Mouse (Mus musculus): ENCODE data around the gene Slc22a7. TPM values are rescaled to one million over a fixed set of nuclear protein-coding genes. Genes with fewer than 3 reads are reported as not detected.
A peak's percentile ranks its signal among the peaks of the same experiment; 100 is the strongest.

Slc22a7 gene
- polyA plus RNA-seq, 1 experiment from 2014 or later: 0.15 TPM

DNA sequence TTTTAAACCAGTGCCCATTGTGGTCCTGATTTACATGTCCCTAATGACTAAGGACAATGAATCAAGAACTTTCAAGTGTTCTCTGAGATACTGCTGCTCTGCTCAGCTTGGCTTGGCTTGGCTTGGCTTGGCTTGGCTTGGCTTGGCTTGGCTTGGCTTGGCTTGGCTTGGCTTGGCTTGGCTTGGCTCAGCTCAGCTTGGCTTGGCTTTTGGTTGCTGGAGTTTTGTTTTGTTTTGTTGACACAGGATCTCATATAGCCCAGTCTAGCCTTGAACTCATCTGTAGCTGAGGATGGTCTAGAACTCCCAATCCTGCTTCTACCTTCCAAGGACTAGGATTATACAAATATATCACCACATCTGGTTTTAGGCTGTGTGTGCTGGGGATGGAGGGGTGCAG, 11.8 kb downstream of the Slc22a7 start:
- Histone ChIP-seq H3K9me3 (no peaks in the 10 kb centered on the region), H3K27me3 (ENCODE audit: insufficient read depth, poor library complexity, severe bottlenecking) (peaks cover 21% of the 10 kb centered on the region), H3K4me3 (no peak overlapping the region), H3K27ac (no peak overlapping the region), H3K4me1 (peaks cover 12% of the 10 kb centered on the region), H3K36me3 (0 out of 2 replicates have a peak, but pooled peaks cover 2% of the 10 kb centered on the region)
- no peak for DNase-seq (ENCODE audit: low spot score)

DNA sequence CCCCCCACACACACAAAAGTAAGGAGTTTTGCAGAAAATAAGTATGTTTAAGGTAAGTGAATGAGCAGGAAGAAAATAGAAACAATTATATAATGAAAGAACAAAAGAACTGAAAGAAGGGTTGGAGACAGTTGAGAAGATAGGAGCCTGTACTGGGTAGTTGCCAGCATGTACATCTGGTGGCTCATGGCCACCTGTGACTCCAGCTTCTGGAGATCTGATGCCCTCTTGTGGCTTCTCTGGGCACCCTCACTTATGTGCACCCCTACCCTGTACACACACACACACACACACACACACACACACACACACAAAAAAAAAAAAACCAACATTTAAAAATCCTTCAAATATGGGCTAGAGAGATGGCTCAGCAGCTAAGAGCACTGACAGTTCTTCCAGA, 18.5 kb downstream of the Slc22a7 start:
- H3K27me3 ChIP-seq (ENCODE audit: insufficient read depth, poor library complexity, severe bottlenecking): no peaks in the 10 kb centered on the region
- DNase-seq (ENCODE audit: low spot score): no peak
- no peak overlapping the region for H3K27ac ChIP-seq
- H3K9me3 ChIP-seq: no peaks in the 10 kb centered on the region
- no peaks in the 10 kb centered on the region for H3K4me1 ChIP-seq
- no peak overlapping the region for H3K4me3 ChIP-seq
- H3K36me3 ChIP-seq: peaks cover 6% of the 10 kb centered on the region; the same call in 1 of the 2 replicates

DNA sequence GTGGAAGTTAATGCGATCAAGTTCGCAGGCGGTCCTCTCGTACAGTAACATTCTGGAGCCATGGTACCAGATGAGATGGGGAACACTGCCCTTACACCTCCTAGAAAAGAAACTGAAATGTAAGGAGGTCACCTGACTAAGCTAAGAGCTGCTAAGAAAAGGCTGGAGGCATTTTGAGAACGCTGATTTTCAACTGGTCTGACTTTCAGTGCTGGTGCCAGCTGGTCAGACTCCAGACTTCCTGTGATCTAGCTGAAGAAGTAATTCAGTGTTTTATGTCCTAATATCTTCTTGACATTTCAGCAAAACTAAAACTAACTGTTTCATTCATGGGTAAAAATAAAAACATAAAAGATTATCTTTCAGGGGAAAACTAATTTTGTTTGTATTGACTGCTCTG, 19.6 kb downstream of the Slc22a7 start:
- Histone ChIP-seq H3K9me3 (no peaks in the 10 kb centered on the region), H3K27ac (no peak overlapping the region), H3K4me3 (no peak overlapping the region), H3K27me3 (ENCODE audit: insufficient read depth, poor library complexity, severe bottlenecking) (no peaks in the 10 kb centered on the region), H3K36me3 (peaks cover 12% of the 10 kb centered on the region; the same call in 1 of the 2 replicates), H3K4me1 (no peaks in the 10 kb centered on the region)
- WGBS: 79% methylated on average over 5 of the region's 5 CpGs
- DNase-seq (ENCODE audit: low spot score): no peak

DNA sequence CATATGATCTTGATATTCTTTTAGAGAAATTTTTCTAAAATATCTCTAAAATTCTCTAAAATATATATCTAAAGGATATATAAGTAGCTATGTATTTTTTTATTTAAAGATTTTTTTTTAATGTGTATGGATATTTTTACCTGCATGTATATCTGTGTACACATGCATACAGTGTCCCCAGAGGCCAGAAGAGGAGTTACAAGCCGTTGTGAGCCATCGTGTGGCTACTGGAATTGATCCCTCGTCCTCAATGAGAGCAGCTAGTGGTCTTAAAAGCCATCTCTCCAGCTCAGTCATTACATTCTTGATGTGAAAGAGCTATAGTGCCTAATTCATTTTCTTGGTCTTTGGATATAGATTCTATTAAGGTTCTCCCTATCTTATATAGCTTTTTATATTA, 29.8 kb downstream of the Slc22a7 start:
- Histone ChIP-seq H3K36me3 (peaks cover 69% of the 10 kb centered on the region), H3K27me3 (ENCODE audit: insufficient read depth, poor library complexity, severe bottlenecking) (no peaks in the 10 kb centered on the region), H3K4me1 (no peaks in the 10 kb centered on the region), H3K9me3 (no peaks in the 10 kb centered on the region), H3K4me3 (no peak overlapping the region), H3K27ac (no peak overlapping the region)
- WGBS: 41% methylated on average over 3 of the region's 3 CpGs
- DNase-seq (ENCODE audit: low spot score): no peak

DNA sequence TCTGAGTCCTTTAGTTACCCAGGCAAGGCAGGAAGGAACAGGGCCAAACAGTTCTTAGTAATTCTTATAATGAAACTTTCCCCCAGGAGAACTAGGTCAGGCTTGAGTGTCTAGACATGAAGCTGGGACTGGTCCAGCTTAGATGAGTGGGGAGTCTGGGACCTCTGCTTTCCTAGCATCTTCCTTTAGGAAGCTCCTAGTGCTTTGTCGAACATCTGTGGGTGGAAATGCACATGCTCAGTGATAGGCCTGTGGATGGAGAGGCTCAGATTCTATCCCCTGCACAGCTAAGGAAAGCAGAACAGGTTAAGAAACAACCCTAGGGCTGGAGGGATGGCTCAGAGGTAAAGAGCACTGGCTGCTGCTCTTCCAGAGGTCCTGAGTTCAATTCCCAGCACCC, 43.6 kb downstream of the Slc22a7 start:
- H3K4me1 ChIP-seq: no peaks in the 10 kb centered on the region
- H3K27me3 ChIP-seq (ENCODE audit: insufficient read depth, poor library complexity, severe bottlenecking): no peaks in the 10 kb centered on the region
- no peak for DNase-seq (ENCODE audit: low spot score)
- no peaks in the 10 kb centered on the region for H3K9me3 ChIP-seq
- WGBS: 83% methylated on average over 1 of the region's 1 CpGs
- H3K4me3 ChIP-seq: no peak overlapping the region
- peaks cover 49% of the 10 kb centered on the region for H3K36me3 ChIP-seq
- no peak overlapping the region for H3K27ac ChIP-seq

DNA sequence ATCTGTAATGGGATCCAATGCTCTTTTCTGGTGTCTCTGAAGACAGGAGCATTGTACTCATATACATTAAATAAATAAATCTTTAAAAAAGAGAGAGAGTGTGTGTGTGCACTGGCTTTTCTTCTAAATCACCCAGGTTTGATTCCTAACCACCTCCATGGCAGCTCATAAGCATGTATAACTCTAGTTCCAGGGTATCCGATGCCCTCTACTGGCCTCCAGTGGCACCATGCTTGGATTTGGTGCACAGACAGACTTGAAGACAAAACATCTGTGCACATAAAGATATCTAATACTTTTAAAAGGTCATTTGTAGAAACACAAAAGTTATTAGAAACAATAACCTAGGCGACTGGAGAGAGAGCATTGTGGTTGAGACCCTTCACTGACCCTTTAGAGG, 45.2 kb downstream of the Slc22a7 start:
- Histone ChIP-seq H3K36me3 (peaks cover 49% of the 10 kb centered on the region), H3K4me1 (no peaks in the 10 kb centered on the region), H3K27ac (no peak overlapping the region), H3K27me3 (ENCODE audit: insufficient read depth, poor library complexity, severe bottlenecking) (no peaks in the 10 kb centered on the region), H3K9me3 (no peaks in the 10 kb centered on the region), H3K4me3 (no peak overlapping the region)
- 48% methylated on average over 2 of the region's 2 CpGs for WGBS
- no peak for DNase-seq (ENCODE audit: low spot score)

DNA sequence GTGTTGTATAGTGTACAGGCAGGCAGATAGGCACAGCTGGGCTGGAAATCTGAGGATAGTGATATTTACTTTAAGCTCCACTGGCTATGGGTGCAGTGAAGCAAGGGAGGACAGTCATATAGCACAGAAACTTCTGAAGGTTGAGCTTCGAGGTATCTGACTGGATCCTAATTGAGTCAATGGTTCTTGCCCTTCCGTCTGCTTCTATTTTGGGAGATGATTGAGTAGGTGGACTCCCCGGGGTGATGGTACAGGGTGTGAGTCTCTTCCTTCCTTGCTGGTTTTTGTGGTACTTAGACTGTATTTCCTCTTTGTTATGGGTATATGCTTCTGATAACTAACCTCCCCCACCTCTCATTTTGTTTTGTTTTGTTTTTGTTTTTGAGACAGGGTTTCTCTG, 50.1 kb downstream of the Slc22a7 start:
- no peak overlapping the region for H3K4me3 ChIP-seq
- H3K4me1 ChIP-seq: peaks cover 18% of the 10 kb centered on the region
- no peak overlapping the region for H3K27ac ChIP-seq
- DNase-seq (ENCODE audit: low spot score): no peak
- no peaks in the 10 kb centered on the region for H3K9me3 ChIP-seq
- no peaks in the 10 kb centered on the region for H3K27me3 ChIP-seq (ENCODE audit: insufficient read depth, poor library complexity, severe bottlenecking)
- peaks cover 35% of the 10 kb centered on the region; the same call in 1 of the 2 replicates for H3K36me3 ChIP-seq
- WGBS: 78% methylated on average over 3 of the region's 3 CpGs

DNA sequence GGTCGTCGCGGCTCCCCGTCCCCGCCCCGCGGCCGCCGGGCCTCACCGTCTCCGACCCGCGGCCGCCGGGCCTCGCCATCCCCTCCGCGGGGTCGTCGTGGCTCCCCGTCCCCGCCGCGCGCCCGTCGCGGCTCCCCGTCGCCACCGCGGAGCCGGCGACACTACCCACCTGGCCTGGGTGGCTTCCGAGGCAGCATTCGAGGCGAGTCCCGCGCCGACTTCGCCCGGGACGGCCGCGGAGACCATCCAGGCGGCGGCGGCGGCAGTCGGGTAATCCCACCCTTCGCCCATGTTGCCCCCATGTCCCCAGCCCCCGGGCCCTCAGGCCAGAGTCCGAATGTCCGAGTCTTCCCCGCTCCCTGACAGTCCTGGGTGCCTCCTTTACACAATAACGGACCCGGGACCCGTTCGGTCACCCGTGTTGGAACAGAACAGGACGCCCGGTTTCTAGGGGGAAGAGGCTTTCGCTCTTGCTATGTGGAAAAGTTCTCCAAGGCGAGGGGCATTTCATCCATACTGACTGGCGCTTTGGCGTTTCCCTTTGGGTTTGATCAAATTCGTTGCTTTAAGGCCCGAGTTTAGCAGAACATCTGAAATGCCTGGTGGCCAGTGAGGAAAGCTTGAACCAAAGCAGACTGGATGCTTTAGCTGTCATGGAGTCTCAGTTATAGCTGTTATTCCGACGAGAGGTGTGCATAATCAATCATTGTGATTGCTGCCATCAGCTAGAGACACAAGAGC, 54.0 kb downstream of the Slc22a7 start:
- Histone ChIP-seq H3K36me3 (peaks cover 21% of the 10 kb centered on the region; the same call in 1 of the 2 replicates), H3K4me3 (peak overlapping the region; percentile 86), H3K27ac (peak overlapping the region; percentile 97), H3K27me3 (ENCODE audit: insufficient read depth, poor library complexity, severe bottlenecking) (no peaks in the 10 kb centered on the region), H3K4me1 (peaks cover 19% of the 10 kb centered on the region), H3K9me3 (no peaks in the 10 kb centered on the region)
- DNase-seq (ENCODE audit: low spot score): peak; percentile 79
- WGBS: under 1% methylated on average over 70 of the region's 70 CpGs

DNA sequence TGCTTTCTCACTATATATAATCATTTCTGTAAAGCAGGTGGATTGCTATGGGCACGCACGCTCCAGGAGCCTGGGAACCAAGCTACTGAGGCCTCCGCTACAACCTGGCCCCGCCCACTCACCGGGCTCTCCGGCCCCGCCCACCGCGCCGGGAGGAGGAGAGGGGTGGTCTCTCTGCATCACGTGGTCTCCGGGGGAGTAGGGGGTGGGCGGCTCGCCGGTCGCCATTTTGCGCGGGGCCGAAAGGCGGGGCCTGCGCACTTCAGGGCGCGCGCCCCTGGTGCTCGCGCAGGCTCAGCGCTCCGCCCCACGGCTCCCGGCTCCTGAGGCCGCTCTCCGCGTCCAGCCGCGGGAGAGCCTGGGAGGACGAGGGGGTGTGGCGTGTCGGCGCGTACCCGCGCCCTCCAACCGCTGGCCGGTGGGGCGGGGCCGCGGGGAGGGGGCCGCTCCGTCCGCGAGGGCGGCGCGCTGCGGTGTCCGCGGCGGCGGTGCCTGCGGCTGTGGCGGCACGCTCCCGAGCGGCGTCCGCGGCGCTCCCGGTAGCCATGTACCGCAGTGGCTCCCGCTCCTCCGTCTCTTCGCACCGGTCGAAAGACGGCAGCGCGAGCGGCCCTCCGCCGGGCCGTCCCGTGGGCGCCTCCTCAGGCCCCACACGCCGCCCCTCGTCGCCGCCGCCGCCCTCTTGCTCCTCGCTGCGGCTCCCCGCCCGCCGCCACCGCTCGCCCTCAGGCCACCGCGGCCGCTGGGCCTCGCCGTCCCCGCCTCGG, 54.8 kb downstream of the Slc22a7 start, which contains the start of gene Zfp318:
Gene Zfp318 (plus strand): TSS at position 438 of the 767 bp plus-strand sequence.
- peaks cover 19% of the 10 kb centered on the region for H3K4me1 ChIP-seq
- no peaks in the 10 kb centered on the region for H3K27me3 ChIP-seq (ENCODE audit: insufficient read depth, poor library complexity, severe bottlenecking)
- peak; percentile 98 for DNase-seq (ENCODE audit: low spot score)
- peak within 1 kb of the TSS; percentile 97 for H3K27ac ChIP-seq
- no peaks in the 10 kb centered on the region for H3K9me3 ChIP-seq
- H3K36me3 ChIP-seq: peaks cover 13% of the 10 kb centered on the region; the same call in 1 of the 2 replicates
- H3K4me3 ChIP-seq: peak within 1 kb of the TSS; percentile 86
- WGBS: 1% methylated on average over 105 of the region's 105 CpGs

Other genes starting within 250 kb of the Slc22a7 start
- gene Polh, start 235.8 kb downstream of the Slc22a7 start, polyA plus RNA-seq (2016; fragmentation: Nextera tagmentation; extraction: Ambion mirVana): 8.3 and 12.2 TPM in 2 replicates
- gene Xpo5, start 235.7 kb downstream of the Slc22a7 start, polyA plus RNA-seq (2016; fragmentation: Nextera tagmentation; extraction: Ambion mirVana): 33.5 and 42.8 TPM in 2 replicates
- gene Polr1c, start 190.4 kb downstream of the Slc22a7 start, polyA plus RNA-seq (2016; fragmentation: Nextera tagmentation; extraction: Ambion mirVana): 53.8 and 81.2 TPM in 2 replicates
- 77.0 and 83.9 TPM in 2 replicates for gene Yipf3, start 190.4 kb downstream of the Slc22a7 start, polyA plus RNA-seq (2016; fragmentation: Nextera tagmentation; extraction: Ambion mirVana)
- 0.33 and 0.38 TPM in 2 replicates for gene Lrrc73, start 184.9 kb downstream of the Slc22a7 start, polyA plus RNA-seq (2016; fragmentation: Nextera tagmentation; extraction: Ambion mirVana)
- 46.5 and 55.8 TPM in 2 replicates for gene Tjap1, start 155.4 kb downstream of the Slc22a7 start, polyA plus RNA-seq (2016; fragmentation: Nextera tagmentation; extraction: Ambion mirVana)
- 0.36 and 0.77 TPM in 2 replicates for gene Dlk2, start 141.0 kb downstream of the Slc22a7 start, polyA plus RNA-seq (2016; fragmentation: Nextera tagmentation; extraction: Ambion mirVana)
- 5.4 and 7.3 TPM in 2 replicates for gene Abcc10, start 110.1 kb downstream of the Slc22a7 start, polyA plus RNA-seq (2016; fragmentation: Nextera tagmentation; extraction: Ambion mirVana)
- gene Zfp318, start 54.7 kb downstream of the Slc22a7 start, polyA plus RNA-seq (2016; fragmentation: Nextera tagmentation; extraction: Ambion mirVana): 6.1 and 7.0 TPM in 2 replicates
- 0.54 and 0.83 TPM in 2 replicates for gene Crip3, start 9.5 kb downstream of the Slc22a7 start, polyA plus RNA-seq (2016; fragmentation: Nextera tagmentation; extraction: Ambion mirVana)
- gene Ttbk1, start 49.2 kb upstream of the Slc22a7 start, polyA plus RNA-seq (2016; fragmentation: Nextera tagmentation; extraction: Ambion mirVana): 0.09 and 0.14 TPM in 2 replicates
- 36.5 and 52.8 TPM in 2 replicates for gene Dnph1, start 58.3 kb upstream of the Slc22a7 start, polyA plus RNA-seq (2016; fragmentation: Nextera tagmentation; extraction: Ambion mirVana)
- 4.8 and 5.3 TPM in 2 replicates for gene Cul9, start 107.9 kb upstream of the Slc22a7 start, polyA plus RNA-seq (2016; fragmentation: Nextera tagmentation; extraction: Ambion mirVana)
- 10.9 and 15.7 TPM in 2 replicates for gene Srf, start 117.7 kb upstream of the Slc22a7 start, polyA plus RNA-seq (2016; fragmentation: Nextera tagmentation; extraction: Ambion mirVana)
- gene Ptk7, start 191.0 kb upstream of the Slc22a7 start, polyA plus RNA-seq (2016; fragmentation: Nextera tagmentation; extraction: Ambion mirVana): 65.4 and 67.7 TPM in 2 replicates
- gene Klc4, start 207.6 kb upstream of the Slc22a7 start, polyA plus RNA-seq (2016; fragmentation: Nextera tagmentation; extraction: Ambion mirVana): 21.1 and 22.5 TPM in 2 replicates
- gene Mrpl2, start 207.8 kb upstream of the Slc22a7 start, polyA plus RNA-seq (2016; fragmentation: Nextera tagmentation; extraction: Ambion mirVana): 131 and 151 TPM in 2 replicates
- gene Cul7, start 211.9 kb upstream of the Slc22a7 start, polyA plus RNA-seq (2016; fragmentation: Nextera tagmentation; extraction: Ambion mirVana): 44.8 and 51.3 TPM in 2 replicates
- 46.3 and 61.0 TPM in 2 replicates for gene Rrp36, start 235.9 kb upstream of the Slc22a7 start, polyA plus RNA-seq (2016; fragmentation: Nextera tagmentation; extraction: Ambion mirVana)
- gene Mea1, start 240.3 kb upstream of the Slc22a7 start, polyA plus RNA-seq (2016; fragmentation: Nextera tagmentation; extraction: Ambion mirVana): 143 and 180 TPM in 2 replicates
- 152 and 167 TPM in 2 replicates for gene Klhdc3, start 242.5 kb upstream of the Slc22a7 start, polyA plus RNA-seq (2016; fragmentation: Nextera tagmentation; extraction: Ambion mirVana)